Mouse (Mus musculus) midbrain, embryonic 15.5 days (tissue): ENCODE measurements around the gene Cic. TPM values are rescaled to one million over a fixed set of nuclear protein-coding genes. Genes with fewer than 3 reads are reported as not detected.

Source experiments
- ATAC-seq: fragments of 200-750 bp; cut with Nextera tagmentation; replicated peaks from 2 replicates; pipeline ENCODE4 v1.8.0; 2017; ENCODE audit warnings: moderate TSS enrichment
- H3K27ac ChIP-seq: fragments of 300-500 bp; sonication (generic); 2 replicates; pipeline ENCODE4 v1.5.1; 2015; ENCODE audit warnings: mild to moderate bottlenecking, inconsistent platforms
- H3K27me3 ChIP-seq: fragments of 300-500 bp; sonication (generic); replicated peaks from 2 replicates; pipeline ENCODE4 v1.6.1; 2015; ENCODE audit warnings: inconsistent platforms
- H3K36me3 ChIP-seq: fragments of 300-500 bp; sonication (generic); replicated peaks from 2 replicates; pipeline ENCODE4 v1.6.1; 2015; ENCODE audit warnings: inconsistent platforms
- H3K4me1 ChIP-seq: fragments of 300-500 bp; sonication (generic); 2 replicates; pipeline ENCODE4 v1.6.1; 2015; ENCODE audit warnings: inconsistent platforms
- H3K4me2 ChIP-seq: fragments of 300-500 bp; sonication (generic); 2 replicates; pipeline ENCODE4 v1.6.1; 2015; ENCODE audit warnings: inconsistent platforms, mild to moderate bottlenecking, moderate library complexity
- H3K4me3 ChIP-seq: fragments of 300-500 bp; sonication (generic); 2 replicates; pipeline ENCODE4 v1.5.1; 2015; ENCODE audit warnings: mild to moderate bottlenecking, inconsistent platforms
- H3K9ac ChIP-seq: fragments of 300-500 bp; sonication (generic); 2 replicates; pipeline ENCODE4 v1.6.1; 2015; ENCODE audit warnings: mild to moderate bottlenecking, inconsistent platforms
- H3K9me3 ChIP-seq: fragments of 300-500 bp; sonication (generic); 2 replicates; pipeline ENCODE4 v1.6.1; 2016; ENCODE audit warnings: inconsistent platforms
- WGBS: fragments of 180-500 bp; shearing (Covaris S2); methylation state at CpG from one replicate; pipeline ENCODE4 v1.1.7; 2015; ENCODE audit warnings: mixed read lengths; 5-methylcytosine and 5-hydroxymethylcytosine counted together
- polyA plus RNA-seq: library from polyadenylated mRNA; unstranded; fragments of >200 nt; fragmentation: Nextera tagmentation; extraction: Ambion mirVana; gene quantifications from 2 replicates; pipeline ENCODE4 v1.2.1, GENCODE M21; 2015

Gene Cic
- polyA plus RNA-seq = 42.1 and 45.9 TPM in 2 replicates

- peak within 1 kb of the TSS; percentile 94 for H3K9ac ChIP-seq
- peak; percentile 90 for ATAC-seq
- H3K9me3 ChIP-seq = no peaks in the 10 kb centered on the region
- WGBS = 0% methylated on average over 29 of the region's 29 CpGs
- peak within 1 kb of the TSS; percentile 85 for H3K4me3 ChIP-seq
- H3K4me2 ChIP-seq = peak within 1 kb of the TSS; percentile 85
- H3K27ac ChIP-seq = peak within 1 kb of the TSS; percentile 94
- H3K27me3 ChIP-seq = no peaks in the 10 kb centered on the region
- H3K4me1 ChIP-seq = peaks cover 27% of the 10 kb centered on the region
- H3K36me3 ChIP-seq = no peaks in the 10 kb centered on the region
Measured at GRCm38 (mm10) chr7:25267301-25267750, at the start of gene Cic. Gene Cic (plus strand): TSS chr7:25267704.

GRCm38 (mm10) chr7:25218705-25219415 is 48.6 kb upstream of the Cic start:
- no peaks in the 10 kb centered on the region for H3K27me3 ChIP-seq
- no peaks in the 10 kb centered on the region for H3K9me3 ChIP-seq
- H3K27ac ChIP-seq = peak overlapping the region; percentile 85
- H3K4me1 ChIP-seq = peaks cover 36% of the 10 kb centered on the region
- H3K4me2 ChIP-seq = peak overlapping the region; percentile 90
- under 1% methylated on average over 53 of the region's 53 CpGs for WGBS
- peak; percentile 45 for ATAC-seq
- H3K4me3 ChIP-seq = peak overlapping the region; percentile 59
- peak overlapping the region; percentile 60 for H3K9ac ChIP-seq
- 0 out of 2 replicates have a peak, but pooled peaks cover 8% of the 10 kb centered on the region for H3K36me3 ChIP-seq

GRCm38 (mm10) chr7:25219416-25219750 is 48.1 kb upstream of the Cic start:
- peaks cover 36% of the 10 kb centered on the region for H3K4me1 ChIP-seq
- peak; percentile 31 for ATAC-seq
- peak overlapping the region; percentile 59 for H3K4me3 ChIP-seq
- peak overlapping the region; percentile 60 for H3K9ac ChIP-seq
- under 1% methylated on average over 16 of the region's 16 CpGs for WGBS
- H3K4me2 ChIP-seq = peak overlapping the region; percentile 90
- no peaks in the 10 kb centered on the region for H3K9me3 ChIP-seq
- peak overlapping the region; percentile 85 for H3K27ac ChIP-seq
- peaks cover 7% of the 10 kb centered on the region; the same call in 1 of the 2 replicates for H3K36me3 ChIP-seq
- H3K27me3 ChIP-seq = no peaks in the 10 kb centered on the region

- peak; percentile 77 for ATAC-seq
- Histone ChIP-seq H3K9me3 (no peaks in the 10 kb centered on the region), H3K4me2 (peak overlapping the region; percentile 90), H3K27ac (peak overlapping the region; percentile 85), H3K9ac (peak overlapping the region; percentile 60), H3K36me3 (peaks cover 7% of the 10 kb centered on the region; the same call in 1 of the 2 replicates), H3K4me1 (peaks cover 36% of the 10 kb centered on the region), H3K27me3 (no peaks in the 10 kb centered on the region), H3K4me3 (peak overlapping the region; percentile 59)
- 4% methylated on average over 31 of the region's 31 CpGs for WGBS
Measured at GRCm38 (mm10) chr7:25219756-25220456, 47.6 kb upstream of the Cic start.

GRCm38 (mm10) chr7:25220457-25221101 is 46.9 kb upstream of the Cic start, which contains the start of gene Dedd2:
Gene Dedd2 (minus strand): TSS chr7:25220615.
- Histone ChIP-seq H3K4me3 (peak within 1 kb of the TSS; percentile 59), H3K4me2 (peak within 1 kb of the TSS; percentile 90), H3K27me3 (no peaks in the 10 kb centered on the region), H3K9ac (peak within 1 kb of the TSS; percentile 63), H3K4me1 (peaks cover 36% of the 10 kb centered on the region), H3K27ac (peak within 1 kb of the TSS; percentile 85), H3K36me3 (peaks cover 9% of the 10 kb centered on the region; the same call in 1 of the 2 replicates), H3K9me3 (no peaks in the 10 kb centered on the region)
- 7% methylated on average over 20 of the region's 20 CpGs for WGBS
- ATAC-seq = peak; percentile 3; the same call in 1 of the 2 replicates

- Histone ChIP-seq H3K4me1 (peaks cover 36% of the 10 kb centered on the region), H3K4me3 (peak within 1 kb of the TSS; percentile 59), H3K4me2 (peak within 1 kb of the TSS; percentile 90), H3K27me3 (no peaks in the 10 kb centered on the region), H3K27ac (peak within 1 kb of the TSS; percentile 85), H3K9ac (peak within 1 kb of the TSS; percentile 63), H3K36me3 (peaks cover 16% of the 10 kb centered on the region), H3K9me3 (no peaks in the 10 kb centered on the region)
- under 1% methylated on average over 44 of the region's 45 CpGs for WGBS
- ATAC-seq = peak; percentile 95
Measured at GRCm38 (mm10) chr7:25221102-25221883, 46.2 kb upstream of the Cic start, which contains the start of gene Zfp526. Gene Zfp526 (plus strand): TSS chr7:25221425.

- no peak for ATAC-seq
- no peaks in the 10 kb centered on the region for H3K9me3 ChIP-seq
- H3K36me3 ChIP-seq = peaks cover 26% of the 10 kb centered on the region
- H3K4me3 ChIP-seq = peak overlapping the region; percentile 59
- H3K4me2 ChIP-seq = peak overlapping the region; percentile 90
- H3K27me3 ChIP-seq = no peaks in the 10 kb centered on the region
- 0 out of 2 replicates have a peak overlapping the region, but pooled peaks have one; percentile 63 for H3K9ac ChIP-seq
- WGBS = 84% methylated on average over 10 of the region's 10 CpGs
- H3K27ac ChIP-seq = no peak overlapping the region
- H3K4me1 ChIP-seq = peaks cover 36% of the 10 kb centered on the region
Measured at GRCm38 (mm10) chr7:25222275-25222967, 45.1 kb upstream of the Cic start.

- H3K27me3 ChIP-seq = no peaks in the 10 kb centered on the region
- ATAC-seq = no peak
- H3K4me3 ChIP-seq = no peak overlapping the region
- peaks cover 66% of the 10 kb centered on the region for H3K36me3 ChIP-seq
- no peak overlapping the region for H3K4me2 ChIP-seq
- H3K9ac ChIP-seq = no peak overlapping the region
- H3K9me3 ChIP-seq = no peaks in the 10 kb centered on the region
- H3K4me1 ChIP-seq = no peaks in the 10 kb centered on the region
- H3K27ac ChIP-seq = no peak overlapping the region
- 91% methylated on average over 1 of the region's 1 CpGs for WGBS
Measured at GRCm38 (mm10) chr7:25227523-25228300, 39.8 kb upstream of the Cic start.

- no peak for ATAC-seq
- Histone ChIP-seq H3K36me3 (peaks cover 71% of the 10 kb centered on the region), H3K27ac (no peak overlapping the region), H3K9me3 (no peaks in the 10 kb centered on the region), H3K4me3 (no peak overlapping the region), H3K4me2 (no peak overlapping the region), H3K9ac (no peak overlapping the region), H3K27me3 (no peaks in the 10 kb centered on the region), H3K4me1 (peaks cover 15% of the 10 kb centered on the region)
- 92% methylated on average over 9 of the region's 9 CpGs for WGBS
Measured at GRCm38 (mm10) chr7:25230690-25231285, 36.7 kb upstream of the Cic start.

GRCm38 (mm10) chr7:25232101-25232648 is 35.3 kb upstream of the Cic start:
- Histone ChIP-seq H3K4me3 (no peak overlapping the region), H3K27ac (no peak overlapping the region), H3K9ac (no peak overlapping the region), H3K4me2 (no peak overlapping the region), H3K4me1 (peaks cover 28% of the 10 kb centered on the region), H3K9me3 (no peaks in the 10 kb centered on the region), H3K36me3 (peaks cover 58% of the 10 kb centered on the region), H3K27me3 (no peaks in the 10 kb centered on the region)
- 60% methylated on average over 5 of the region's 5 CpGs for WGBS
- ATAC-seq = no peak
